Mouse (Mus musculus): ENCODE measurements around the gene Gtf2f2. TPM values are rescaled to one million over a fixed set of nuclear protein-coding genes. Genes with fewer than 3 reads are reported as not detected.

Gtf2f2 gene
- total and polyA plus RNA-seq, 3 experiments, result 44.8 to 118 (median 90.6) TPM

GRCm38 (mm10) chr14:75911968-75912367 is 98.7 kb downstream of the Gtf2f2 start:
- no peaks in the 10 kb centered on the region for H3K79me2 ChIP-seq (replicated peaks; ENCODE audit: control insufficient read depth, extremely low read depth, insufficient read depth, poor library complexity, severe bottlenecking)
- in situ Hi-C loops (cut with MboI; ENCODE audit: low pct_ligation_motif_present, low pct_unique_long_range_greater_than_20kb, low sequenced_read_pairs) (loop anchor here (10.0 kb wide), 1 partner anchor 83 kb away; no protein-coding TSS in a partner anchor), dilution Hi-C loops (cut with MboI; ENCODE audit: extremely low pct_ligation_motif_present, extremely low pct_unique_long_range_greater_than_20kb, low sequenced_read_pairs) (no loop called here)
- H3K27ac ChIP-seq (ENCODE audit: insufficient read depth, low read depth), result no peak overlapping the region
- H3K9ac ChIP-seq (ENCODE audit: insufficient read depth, low read depth), result no peak overlapping the region
- peaks cover 0 to 37% of the 10 kb centered on the region in 2 experiments; a peak in 2 of 4 replicates for H3K4me1 ChIP-seq (ENCODE audit: control insufficient read depth in 1 of 2, insufficient read depth in 2 of 2)
- H3K27me3 ChIP-seq (replicated peaks), result no peaks in the 10 kb centered on the region
- H3K36me3 ChIP-seq (replicated peaks in 1 of 2; ENCODE audit: control insufficient read depth in 1 of 2, insufficient read depth in 1 of 2, low read length in 1 of 2), result peaks cover 1 to 49% of the 10 kb centered on the region in 2 experiments
- no peaks in the 10 kb centered on the region for H3K9me3 ChIP-seq (replicated peaks; ENCODE audit: low read length)
- TF ChIP-seq ZKSCAN1 (IDR thresholded peaks at IDR 0.05; ENCODE audit: borderline replicate concordance, low read depth, low read length), result no peak
- no peak for TF ChIP-seq POLR2A (IDR thresholded peaks at IDR 0.05; ENCODE audit: low read depth, low read length)
- TF ChIP-seq NRF1 (IDR thresholded peaks at IDR 0.05; ENCODE audit: low read depth, low read length), result no peak
- TF ChIP-seq KAT2A (IDR thresholded peaks at IDR 0.05; ENCODE audit: insufficient replicate concordance, low read length), result no peak
- TF ChIP-seq TBP (conservative IDR thresholded peaks at IDR 0.05; ENCODE audit: low read depth, low read length), result no peak
- no peak for TF ChIP-seq ELF1 (IDR thresholded peaks at IDR 0.05; ENCODE audit: low read depth, low read length)
- no peak for TF ChIP-seq JUN (IDR thresholded peaks at IDR 0.05; ENCODE audit: insufficient read depth, low read depth, low read length)
- TF ChIP-seq CTCF (conservative IDR thresholded peaks at IDR 0.05 in 1 of 2, IDR thresholded peaks at IDR 0.05 in 1 of 2; ENCODE audit: low read depth in 2 of 2, low read length in 2 of 2), result no peak
- H3K4me3 ChIP-seq (replicated peaks in 1 of 3; ENCODE audit: low read depth in 2 of 3, low read length in 2 of 3, poor library complexity in 1 of 3), result no peak overlapping the region
- no peak overlapping the region for H3K4me2 ChIP-seq (ENCODE audit: insufficient read depth, low read depth, poor library complexity, severe bottlenecking)
- DNase-seq (ENCODE audit: extremely low read depth), result no peak

- dilution Hi-C loops (cut with MboI; ENCODE audit: extremely low pct_ligation_motif_present, extremely low pct_unique_long_range_greater_than_20kb, low sequenced_read_pairs), result no loop called here
- TF ChIP-seq JUN (IDR thresholded peaks at IDR 0.05; ENCODE audit: insufficient read depth, low read depth, low read length) (no peak), MYC (IDR thresholded peaks at IDR 0.05; ENCODE audit: low read depth, low read length) (no peak)
- H3K27ac ChIP-seq (ENCODE audit: insufficient read depth, low read depth), result no peak overlapping the region
- no peak overlapping the region for H3K9ac ChIP-seq (ENCODE audit: insufficient read depth, low read depth)
- peaks cover 0 to 23% of the 10 kb centered on the region in 2 experiments; a peak in 2 of 4 replicates for H3K4me1 ChIP-seq (ENCODE audit: control insufficient read depth in 1 of 2, insufficient read depth in 2 of 2)
- in situ Hi-C loops (cut with MboI; ENCODE audit: low pct_ligation_motif_present, low pct_unique_long_range_greater_than_20kb, low sequenced_read_pairs), result no loop called here
- DNase-seq (ENCODE audit: extremely low read depth), result no peak
- no peaks in the 10 kb centered on the region for H3K27me3 ChIP-seq (replicated peaks)
- peaks cover 5% of the 10 kb centered on the region for H3K9me3 ChIP-seq (replicated peaks; ENCODE audit: low read length)
- no peaks in the 10 kb centered on the region for H3K79me2 ChIP-seq (replicated peaks; ENCODE audit: control insufficient read depth, extremely low read depth, insufficient read depth, poor library complexity, severe bottlenecking)
- H3K4me3 ChIP-seq (replicated peaks in 1 of 3; ENCODE audit: low read depth in 2 of 3, low read length in 2 of 3, poor library complexity in 1 of 3), result no peak overlapping the region
- H3K36me3 ChIP-seq (replicated peaks in 1 of 2; ENCODE audit: control insufficient read depth in 1 of 2, insufficient read depth in 1 of 2, low read length in 1 of 2), result peaks cover 19 to 72% of the 10 kb centered on the region in 2 experiments
- H3K4me2 ChIP-seq (ENCODE audit: insufficient read depth, low read depth, poor library complexity, severe bottlenecking), result no peak overlapping the region
Observed at GRCm38 (mm10) chr14:75906931-75907330, 103.7 kb downstream of the Gtf2f2 start.

- Histone ChIP-seq H3K79me2 (replicated peaks; ENCODE audit: control insufficient read depth, extremely low read depth, insufficient read depth, poor library complexity, severe bottlenecking) (no peaks in the 10 kb centered on the region), H3K9ac (ENCODE audit: insufficient read depth, low read depth) (no peak overlapping the region), H3K36me3 (replicated peaks in 1 of 2; ENCODE audit: control insufficient read depth in 1 of 2, insufficient read depth in 1 of 2, low read length in 1 of 2) (peaks cover 19 to 80% of the 10 kb centered on the region in 2 experiments), H3K4me2 (ENCODE audit: insufficient read depth, low read depth, poor library complexity, severe bottlenecking) (no peak overlapping the region), H3K27ac (ENCODE audit: insufficient read depth, low read depth) (no peak overlapping the region), H3K27me3 (replicated peaks) (no peaks in the 10 kb centered on the region), H3K4me3 (replicated peaks in 1 of 3; ENCODE audit: low read depth in 2 of 3, low read length in 2 of 3, poor library complexity in 1 of 3) (no peak overlapping the region), H3K4me1 (ENCODE audit: control insufficient read depth in 1 of 2, insufficient read depth in 2 of 2) (peaks cover 0 to 19% of the 10 kb centered on the region in 2 experiments; a peak in 2 of 4 replicates), H3K9me3 (replicated peaks; ENCODE audit: low read length) (peaks cover 5% of the 10 kb centered on the region)
- dilution Hi-C loops (cut with MboI; ENCODE audit: extremely low pct_ligation_motif_present, extremely low pct_unique_long_range_greater_than_20kb, low sequenced_read_pairs) (no loop called here), in situ Hi-C loops (cut with MboI; ENCODE audit: low pct_ligation_motif_present, low pct_unique_long_range_greater_than_20kb, low sequenced_read_pairs) (no loop called here)
- TF ChIP-seq RCOR1 (conservative IDR thresholded peaks at IDR 0.05; ENCODE audit: low read depth, low read length), result no peak
- no peak for TF ChIP-seq CHD2 (IDR thresholded peaks at IDR 0.05; ENCODE audit: low read length)
- no peak for TF ChIP-seq USF2 (conservative IDR thresholded peaks at IDR 0.05; ENCODE audit: low read depth, low read length)
- TF ChIP-seq EP300 (IDR thresholded peaks at IDR 0.05; ENCODE audit: low read length), result no peak
- TF ChIP-seq UBTF (IDR thresholded peaks at IDR 0.05; ENCODE audit: low read depth, low read length), result no peak
- no peak for TF ChIP-seq SIN3A (IDR thresholded peaks at IDR 0.05; ENCODE audit: low read length)
- no peak for TF ChIP-seq CHD1 (IDR thresholded peaks at IDR 0.05; ENCODE audit: low read depth, low read length)
- no peak for TF ChIP-seq BHLHE40 (IDR thresholded peaks at IDR 0.05; ENCODE audit: low read depth, low read length)
- TF ChIP-seq TCF12 (IDR thresholded peaks at IDR 0.05; ENCODE audit: low read depth, low read length), result no peak
- no peak for TF ChIP-seq GABPA (IDR thresholded peaks at IDR 0.05; ENCODE audit: insufficient replicate concordance, low read depth, low read length)
- TF ChIP-seq RAD21 (IDR thresholded peaks at IDR 0.05; ENCODE audit: low read depth, low read length), result no peak
- TF ChIP-seq MAFK (IDR thresholded peaks at IDR 0.05; ENCODE audit: insufficient replicate concordance, low read length), result no peak
- no peak for TF ChIP-seq ZNF384 (IDR thresholded peaks at IDR 0.05; ENCODE audit: low read depth, low read length)
- TF ChIP-seq SMC3 (IDR thresholded peaks at IDR 0.05; ENCODE audit: low read depth, low read length), result no peak
- DNase-seq (ENCODE audit: extremely low read depth), result no peak
Observed at GRCm38 (mm10) chr14:75904972-75905371, 105.7 kb downstream of the Gtf2f2 start.
